Mouse (Mus musculus) liver, embryonic 16.5 days (tissue): Measurements from ENCODE around the gene Zzz3. TPM values are rescaled to one million over a fixed set of nuclear protein-coding genes. Genes with fewer than 3 reads are reported as not detected.

Source experiments
- ATAC-seq: fragments of 200-750 bp; cut with Nextera tagmentation; 2 replicates; pipeline ENCODE4 v1.8.0; 2017; ENCODE audit warnings: low read depth, mild to moderate bottlenecking, moderate number of reproducible peaks, moderate library complexity
- H3K27ac ChIP-seq: fragments of 300-500 bp; sonication (generic); 2 replicates; pipeline ENCODE4 v1.5.1; 2014; ENCODE audit warnings: mild to moderate bottlenecking, low read length
- H3K27me3 ChIP-seq: fragments of 300-500 bp; sonication (generic); 2 replicates; pipeline ENCODE4 v1.6.1; 2014; ENCODE audit warnings: low read depth, low read length, mixed read lengths; ENCODE audit not compliant: control insufficient read depth, insufficient read depth
- H3K36me3 ChIP-seq: fragments of 300-500 bp; sonication (generic); 2 replicates; pipeline ENCODE4 v1.6.1; 2014; ENCODE audit warnings: mild to moderate bottlenecking; ENCODE audit not compliant: control insufficient read depth, insufficient read depth
- H3K4me1 ChIP-seq: fragments of 300-500 bp; sonication (generic); 2 replicates; pipeline ENCODE4 v1.6.1; 2014; ENCODE audit warnings: low read depth, low read length, mixed read lengths; ENCODE audit not compliant: control insufficient read depth
- H3K4me2 ChIP-seq: fragments of 300-500 bp; sonication (generic); 2 replicates; pipeline ENCODE4 v1.6.1; 2014; ENCODE audit warnings: low read depth, low read length, mixed read lengths
- H3K4me3 ChIP-seq: fragments of 300-500 bp; sonication (generic); 2 replicates; pipeline ENCODE4 v1.5.1; 2014; ENCODE audit warnings: low read depth, mild to moderate bottlenecking, low read length
- H3K9ac ChIP-seq: fragments of 300-500 bp; sonication (generic); 2 replicates; pipeline ENCODE4 v1.6.1; 2014; ENCODE audit warnings: low read depth, low read length
- H3K9me3 ChIP-seq: fragments of 300-500 bp; sonication (generic); replicated peaks from 2 replicates; pipeline ENCODE4 v1.6.1; 2016; ENCODE audit warnings: low read length; ENCODE audit not compliant: control insufficient read depth
- WGBS: fragments of 180-500 bp; shearing (Covaris S2); extraction: QIAGEN DNeasy Blood & Tissue Kit; methylation state at CpG from one replicate; pipeline ENCODE4 v1.1.7; 2014; ENCODE audit not compliant: insufficient replicate concordance; 5-methylcytosine and 5-hydroxymethylcytosine counted together
- polyA plus RNA-seq: library from polyadenylated mRNA; unstranded; fragments of >200 nt; fragmentation: Nextera tagmentation; extraction: Ambion mirVana; gene quantifications from 2 replicates; pipeline ENCODE4 v1.2.1, GENCODE M21; 2015

The Zzz3 gene
- polyA plus RNA-seq, 1 experiment from 2014 or later, result 11.3 TPM

DNA sequence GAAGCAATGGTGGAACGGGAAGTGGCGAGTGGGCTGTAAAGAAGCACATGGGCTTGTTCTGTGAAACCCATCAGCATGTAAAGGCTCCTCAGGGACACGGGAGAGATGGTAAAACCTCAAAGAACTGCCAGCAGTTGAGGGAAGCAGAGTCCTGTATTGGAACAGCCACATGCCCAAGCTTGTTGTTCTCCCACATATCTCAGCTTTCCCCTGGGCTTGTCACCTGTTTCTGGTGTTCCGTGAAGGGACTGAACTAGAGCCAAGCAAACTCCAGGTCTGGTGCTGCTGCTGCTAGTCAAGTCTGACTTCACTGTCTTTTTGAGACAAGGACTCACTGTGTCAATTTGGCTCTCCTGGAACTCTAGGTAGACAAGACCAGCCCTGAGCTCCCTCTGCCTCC lies 72.0 kb downstream of the Zzz3 start:
- Histone ChIP-seq H3K4me1 (no peaks in the 10 kb centered on the region; the same call in 1 of the 2 replicates), H3K9me3 (no peaks in the 10 kb centered on the region), H3K27me3 (no peaks in the 10 kb centered on the region), H3K9ac (no peak overlapping the region), H3K36me3 (no peaks in the 10 kb centered on the region), H3K4me3 (no peak overlapping the region), H3K4me2 (no peak overlapping the region), H3K27ac (no peak overlapping the region)
- WGBS, result 63% methylated on average over 4 of the region's 4 CpGs
- no peak for ATAC-seq

GRCm38 (mm10) chr3:152468032-152468431 lies 72.8 kb downstream of the Zzz3 start:
- Histone ChIP-seq H3K27ac (no peak overlapping the region), H3K4me3 (no peak overlapping the region), H3K4me2 (no peak overlapping the region), H3K9ac (no peak overlapping the region), H3K9me3 (no peaks in the 10 kb centered on the region), H3K27me3 (no peaks in the 10 kb centered on the region), H3K4me1 (no peaks in the 10 kb centered on the region; the same call in 1 of the 2 replicates), H3K36me3 (no peaks in the 10 kb centered on the region)
- 76% methylated on average over 8 of the region's 8 CpGs for WGBS
- ATAC-seq, result no peak

- H3K27ac ChIP-seq, result no peak overlapping the region
- 68% methylated on average over 12 of the region's 12 CpGs for WGBS
These were observed 73.3 kb downstream of the Zzz3 start for GRCm38 (mm10) chr3:152468569-152469041.

DNA sequence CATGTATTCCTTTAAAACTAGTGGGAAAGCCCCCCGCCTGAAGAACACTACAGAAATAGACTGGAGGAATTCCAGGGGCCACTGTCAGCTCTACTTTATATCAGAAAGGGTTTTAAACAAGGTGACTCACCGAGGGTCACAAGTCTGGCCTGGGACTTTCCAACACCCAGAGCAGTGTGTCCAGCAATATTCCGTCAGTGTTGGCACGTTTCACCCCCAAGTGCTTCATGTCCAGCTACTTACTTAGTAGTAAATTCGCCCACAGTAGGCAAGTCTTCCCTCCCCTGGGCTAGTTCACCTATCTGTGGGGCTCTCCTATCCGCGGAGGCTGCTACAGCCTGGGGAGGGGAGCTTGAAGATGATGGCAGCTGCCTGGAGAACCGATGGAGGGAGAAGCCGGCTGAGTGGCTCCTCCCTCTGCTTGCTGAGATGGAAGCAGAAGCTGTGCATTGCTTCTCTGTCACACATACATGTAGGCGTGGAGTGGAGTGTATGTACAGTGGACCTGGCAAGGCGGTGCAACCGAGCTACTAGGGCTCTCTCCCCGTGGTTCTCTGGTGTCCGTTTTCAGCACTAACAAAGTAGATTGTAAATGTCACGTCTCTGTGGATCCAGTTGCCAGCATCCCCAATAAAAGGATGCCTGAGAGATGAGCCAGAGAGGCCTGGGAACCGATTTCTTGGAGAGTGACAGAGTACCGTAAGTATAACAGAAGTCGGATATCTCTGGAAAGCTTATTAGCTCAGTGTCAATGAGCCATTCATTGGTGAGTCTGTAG lies 74.3 kb downstream of the Zzz3 start:
- Histone ChIP-seq H3K4me2 (no peak overlapping the region), H3K36me3 (no peaks in the 10 kb centered on the region), H3K9me3 (no peaks in the 10 kb centered on the region), H3K9ac (no peak overlapping the region), H3K4me1 (no peaks in the 10 kb centered on the region; the same call in 1 of the 2 replicates), H3K4me3 (no peak overlapping the region), H3K27ac (no peak overlapping the region), H3K27me3 (no peaks in the 10 kb centered on the region)
- no peak for ATAC-seq
- WGBS, result 62% methylated on average over 18 of the region's 18 CpGs

More at GRCm38 (mm10) chr3:152468569-152469041, 73.3 kb downstream of the Zzz3 start:
- Histone ChIP-seq H3K4me1 (no peaks in the 10 kb centered on the region; the same call in 1 of the 2 replicates), H3K9ac (no peak overlapping the region), H3K4me2 (no peak overlapping the region), H3K36me3 (no peaks in the 10 kb centered on the region), H3K4me3 (no peak overlapping the region), H3K9me3 (no peaks in the 10 kb centered on the region), H3K27me3 (no peaks in the 10 kb centered on the region)
- ATAC-seq, result no peak

GRCm38 (mm10) chr3:152470347-152470746 lies 75.1 kb downstream of the Zzz3 start:
- Histone ChIP-seq H3K27me3 (no peaks in the 10 kb centered on the region), H3K9ac (no peak overlapping the region), H3K27ac (no peak overlapping the region), H3K36me3 (no peaks in the 10 kb centered on the region), H3K9me3 (no peaks in the 10 kb centered on the region), H3K4me3 (no peak overlapping the region), H3K4me1 (no peaks in the 10 kb centered on the region; the same call in 1 of the 2 replicates), H3K4me2 (no peak overlapping the region)
- ATAC-seq, result no peak
- WGBS, result 73% methylated on average over 10 of the region's 10 CpGs

DNA sequence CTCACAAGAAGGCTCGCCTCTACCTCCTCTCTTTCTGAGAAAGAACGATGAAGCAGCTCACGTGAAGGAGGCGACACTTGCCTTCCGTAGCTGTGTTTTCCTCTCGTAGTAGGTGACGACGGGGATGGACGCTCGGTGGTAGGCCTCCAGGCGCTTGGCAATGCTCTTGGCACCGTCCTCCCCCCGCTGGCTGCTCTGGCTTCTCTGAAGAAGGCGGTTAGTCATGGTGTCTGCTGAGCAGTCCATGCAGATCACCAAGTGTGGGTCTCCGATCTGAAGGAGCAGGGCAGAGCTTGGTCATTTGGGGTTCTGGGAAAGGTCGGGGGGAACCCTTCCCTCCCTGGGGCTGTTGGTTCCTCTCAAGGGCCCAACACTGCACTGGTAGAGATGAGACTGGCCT lies 77.4 kb downstream of the Zzz3 start:
- no peaks in the 10 kb centered on the region for H3K36me3 ChIP-seq
- H3K4me3 ChIP-seq, result no peak overlapping the region
- H3K4me2 ChIP-seq, result no peak overlapping the region
- 73% methylated on average over 16 of the region's 16 CpGs for WGBS
- no peak overlapping the region for H3K27ac ChIP-seq
- peaks cover 3% of the 10 kb centered on the region for H3K4me1 ChIP-seq
- no peak for ATAC-seq
- H3K9ac ChIP-seq, result no peak overlapping the region
- H3K9me3 ChIP-seq, result no peaks in the 10 kb centered on the region
- no peaks in the 10 kb centered on the region for H3K27me3 ChIP-seq

- no peak overlapping the region for H3K4me3 ChIP-seq
- H3K4me2 ChIP-seq, result no peak overlapping the region
- no peak for ATAC-seq
- no peaks in the 10 kb centered on the region for H3K27me3 ChIP-seq
- H3K36me3 ChIP-seq, result no peaks in the 10 kb centered on the region
- no peaks in the 10 kb centered on the region for H3K9me3 ChIP-seq
- WGBS, result 53% methylated on average over 15 of the region's 15 CpGs
- no peak overlapping the region for H3K9ac ChIP-seq
- H3K4me1 ChIP-seq, result peaks cover 16% of the 10 kb centered on the region
- H3K27ac ChIP-seq, result no peak overlapping the region
These were observed 79.5 kb downstream of the Zzz3 start for GRCm38 (mm10) chr3:152474582-152475277.

- no peak overlapping the region for H3K27ac ChIP-seq
- H3K4me3 ChIP-seq, result no peak overlapping the region
These were observed 80.0 kb downstream of the Zzz3 start for GRCm38 (mm10) chr3:152475278-152475669.

DNA sequence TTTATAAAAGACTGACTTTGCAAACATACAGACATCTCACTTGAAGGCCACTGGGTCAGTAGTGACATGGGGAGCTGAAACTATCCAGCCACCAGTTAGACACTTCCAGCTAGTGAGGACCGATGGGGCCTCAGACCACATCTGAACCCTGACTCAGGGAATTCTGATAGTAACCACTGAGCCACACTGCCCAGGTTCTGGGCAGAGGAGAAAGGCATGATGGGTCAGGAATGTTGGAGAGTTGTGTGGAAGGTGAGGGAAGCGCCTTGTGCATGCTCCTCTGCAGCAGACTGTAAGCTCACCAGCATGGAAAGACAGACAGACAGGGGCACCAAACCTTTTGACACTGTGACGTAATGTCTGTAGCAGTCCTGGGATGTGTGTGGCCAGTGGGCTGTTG lies 80.6 kb downstream of the Zzz3 start:
- no peak overlapping the region for H3K4me3 ChIP-seq
- H3K4me1 ChIP-seq, result peaks cover 16% of the 10 kb centered on the region
- no peak for ATAC-seq
- no peak overlapping the region for H3K9ac ChIP-seq
- H3K27ac ChIP-seq, result no peak overlapping the region
- WGBS, result 80% methylated on average over 3 of the region's 3 CpGs
- no peaks in the 10 kb centered on the region for H3K27me3 ChIP-seq
- H3K36me3 ChIP-seq, result no peaks in the 10 kb centered on the region
- no peaks in the 10 kb centered on the region for H3K9me3 ChIP-seq
- H3K4me2 ChIP-seq, result no peak overlapping the region

More at GRCm38 (mm10) chr3:152475278-152475669, 80.0 kb downstream of the Zzz3 start:
- WGBS, result 79% methylated on average over 1 of the region's 1 CpGs
- H3K4me1 ChIP-seq, result peaks cover 16% of the 10 kb centered on the region
- H3K4me2 ChIP-seq, result no peak overlapping the region
- H3K27me3 ChIP-seq, result no peaks in the 10 kb centered on the region
- no peak overlapping the region for H3K9ac ChIP-seq
- no peaks in the 10 kb centered on the region for H3K36me3 ChIP-seq
- no peaks in the 10 kb centered on the region for H3K9me3 ChIP-seq
- no peak for ATAC-seq
